Mouse (Mus musculus): Measurements from ENCODE around the gene Ubxn11.

Ubxn11 gene

GRCm38 (mm10) chr4:134118126-134118800 lies 15.9 kb downstream of the Ubxn11 start:
- no peak for DNase-seq (ENCODE audit: low spot score in 2 of 2)

GRCm38 (mm10) chr4:134119042-134119441 lies 16.7 kb downstream of the Ubxn11 start:
- DNase-seq (ENCODE audit: low spot score in 2 of 2) = no peak

- DNase-seq (ENCODE audit: low spot score in 2 of 2) = no peak
Observed at GRCm38 (mm10) chr4:134119644-134120043, 17.3 kb downstream of the Ubxn11 start.

- DNase-seq (ENCODE audit: low spot score in 2 of 2) = no peak
Observed at GRCm38 (mm10) chr4:134120192-134120805, 17.9 kb downstream of the Ubxn11 start.

GRCm38 (mm10) chr4:134120916-134121315 lies 18.5 kb downstream of the Ubxn11 start:
- DNase-seq (ENCODE audit: low spot score in 2 of 2) = no peak

GRCm38 (mm10) chr4:134121571-134121970 lies 19.2 kb downstream of the Ubxn11 start:
- no peak for DNase-seq (ENCODE audit: low spot score in 2 of 2)

GRCm38 (mm10) chr4:134122281-134122680 lies 19.9 kb downstream of the Ubxn11 start:
- no peak for DNase-seq (ENCODE audit: low spot score in 2 of 2)

GRCm38 (mm10) chr4:134123147-134123546 lies 20.8 kb downstream of the Ubxn11 start:
- DNase-seq (ENCODE audit: low spot score in 2 of 2) = no peak

- DNase-seq (ENCODE audit: low spot score in 2 of 2) = peak; percentile 59 to 81
Observed at GRCm38 (mm10) chr4:134123680-134124551, 21.5 kb downstream of the Ubxn11 start.

GRCm38 (mm10) chr4:134125383-134126060 lies 23.2 kb downstream of the Ubxn11 start:
- no peak for DNase-seq (ENCODE audit: low spot score in 2 of 2)

GRCm38 (mm10) chr4:134126300-134127120 lies 24.1 kb downstream of the Ubxn11 start:
- no peak for DNase-seq (ENCODE audit: low spot score in 2 of 2)

- DNase-seq (ENCODE audit: low spot score in 2 of 2) = peak; percentile 27 to 59
Observed at GRCm38 (mm10) chr4:134127121-134127455, 24.7 kb downstream of the Ubxn11 start.

GRCm38 (mm10) chr4:134127793-134128192 lies 25.4 kb downstream of the Ubxn11 start:
- DNase-seq (ENCODE audit: low spot score in 2 of 2) = no peak

- peak; percentile 81 to 86 for DNase-seq (ENCODE audit: low spot score in 2 of 2)
Observed at GRCm38 (mm10) chr4:134128221-134128982, 26.0 kb downstream of the Ubxn11 start, which contains the start of gene Sh3bgrl3. Sh3bgrl3 (minus strand) TSS chr4:134128789.

GRCm38 (mm10) chr4:134128983-134129362 lies 26.6 kb downstream of the Ubxn11 start:
- DNase-seq (ENCODE audit: low spot score in 2 of 2) = no peak

- no peak for DNase-seq (ENCODE audit: low spot score in 2 of 2)
Observed at GRCm38 (mm10) chr4:134129482-134129881, 27.1 kb downstream of the Ubxn11 start.

GRCm38 (mm10) chr4:134132117-134132516 lies 29.7 kb downstream of the Ubxn11 start:
- no peak for DNase-seq (ENCODE audit: low spot score in 2 of 2)

- DNase-seq (ENCODE audit: low spot score in 2 of 2) = no peak
Observed at GRCm38 (mm10) chr4:134132519-134133095, 30.2 kb downstream of the Ubxn11 start.

GRCm38 (mm10) chr4:134136280-134136926 lies 34.0 kb downstream of the Ubxn11 start:
- DNase-seq (ENCODE audit: low spot score in 2 of 2) = no peak

Measured in frontal cortex, postnatal 10 days (tissue).